ENCODE assay signal across 8 mouse cellular contexts in genomic region chr5:144356776-144357455, GRCm38 (mm10). TPM values are rescaled to one million over a fixed set of nuclear protein-coding genes. Genes with fewer than 3 reads are reported as not detected.
DNase-seq lines count a peak whose midpoint lies in the region; ATAC-seq and TF ChIP-seq lines count a peak whose summit lies in the region.

No protein-coding gene starts in this region.

- 9% methylated on average over 17 of the region's 17 CpGs for WGBS in heart, embryonic 15.5 days
- WGBS in liver, postnatal 0 days (ENCODE audit: insufficient replicate concordance): 12% methylated on average over 17 of the region's 17 CpGs

- ATAC-seq in heart, embryonic 15.5 days (replicated peaks; ENCODE audit: insufficient number of reproducible peaks, insufficient read depth, low FRiP score, low read depth): no peak
- ATAC-seq in liver, postnatal 0 days: no peak

- H3K79me2 ChIP-seq in C2C12 (ENCODE audit: control insufficient read depth, insufficient read depth): peaks cover 54% of the 10 kb centered on the region

- no peak for TF ChIP-seq EP300 in liver, postnatal 0 days (IDR thresholded peaks at IDR 0.05; ENCODE audit: low read depth)

- H3ac ChIP-seq in C2C12 (ENCODE audit: control insufficient read depth, insufficient read length, low read depth): peak overlapping the region; percentile 77

- no peaks in the 10 kb centered on the region for H3K36me3 ChIP-seq in C2C12 (ENCODE audit: control insufficient read depth, insufficient read depth)
- no peaks in the 10 kb centered on the region for H3K36me3 ChIP-seq in heart, embryonic 15.5 days
- no peaks in the 10 kb centered on the region for H3K36me3 ChIP-seq in liver, postnatal 0 days (replicated peaks; ENCODE audit: insufficient read depth, low read length)

- peak overlapping the region; percentile 49 for H3K4me3 ChIP-seq in C2C12 (ENCODE audit: insufficient read depth, poor library complexity, severe bottlenecking)
- H3K4me3 ChIP-seq in heart, embryonic 15.5 days: peak overlapping the region; percentile 64
- peak overlapping the region; percentile 62 for H3K4me3 ChIP-seq in liver, postnatal 0 days (ENCODE audit: low read depth, low read length)

- DNase-seq in embryo, embryonic 11 days: peak; percentile 29
- DNase-seq in embryo, embryonic 9.5 days (ENCODE audit: extremely low spot score): no peak
- DNase-seq in liver, postnatal 0 days: no peak
- DNase-seq in natural killer cell, adult 2 months (ENCODE audit: low spot score in 2 of 2): no peak
- DNase-seq in gastrocnemius, adult 18-20 months (ENCODE audit: low spot score): no peak
- no peak for DNase-seq in right cerebral cortex, adult 2 months (ENCODE audit: low spot score in 2 of 2)

- peak overlapping the region; percentile 74 for H3K4me2 ChIP-seq in heart, embryonic 15.5 days
- H3K4me2 ChIP-seq in liver, postnatal 0 days (ENCODE audit: low read depth, low read length): peak overlapping the region; percentile 72

- H3K79me3 ChIP-seq in C2C12 (ENCODE audit: low read depth): peaks cover 13% of the 10 kb centered on the region

- H3K9me3 ChIP-seq in heart, embryonic 15.5 days (replicated peaks): no peaks in the 10 kb centered on the region
- no peaks in the 10 kb centered on the region for H3K9me3 ChIP-seq in liver, postnatal 0 days (ENCODE audit: low read length)

- peak overlapping the region; percentile 86 for H3K27ac ChIP-seq in heart, embryonic 15.5 days
- H3K27ac ChIP-seq in liver, postnatal 0 days (ENCODE audit: low read depth): peak overlapping the region; percentile 94

- H3K4me1 ChIP-seq in heart, embryonic 15.5 days (replicated peaks): peaks cover 11% of the 10 kb centered on the region
- peaks cover 13% of the 10 kb centered on the region for H3K4me1 ChIP-seq in liver, postnatal 0 days (ENCODE audit: insufficient read depth)

- H3K9ac ChIP-seq in heart, embryonic 15.5 days: peak overlapping the region; percentile 67
- H3K9ac ChIP-seq in liver, postnatal 0 days (replicated peaks): peak overlapping the region; percentile 88

- no peaks in the 10 kb centered on the region for H3K27me3 ChIP-seq in C2C12 (ENCODE audit: control insufficient read depth, insufficient read depth, insufficient read length)
- H3K27me3 ChIP-seq in heart, embryonic 15.5 days: no peaks in the 10 kb centered on the region
- peaks cover 16% of the 10 kb centered on the region for H3K27me3 ChIP-seq in liver, postnatal 0 days (ENCODE audit: insufficient read depth, low read length)

- TF ChIP-seq CTCF in C2C12 (IDR thresholded peaks at IDR 0.05; ENCODE audit: control insufficient read depth, insufficient read depth, insufficient read length): no peak
- TF ChIP-seq CTCF in liver, postnatal 0 days (IDR thresholded peaks at IDR 0.05; ENCODE audit: low read depth): no peak

TF ChIP-seq in C2C12, 6 proteins besides CTCF, POLR2A, EP300 and RAD21:
- no peak for TF ChIP-seq CEBPB (IDR thresholded peaks at IDR 0.05; ENCODE audit: low read depth)
- no peak for TF ChIP-seq MYOG (IDR thresholded peaks at IDR 0.05; ENCODE audit: control insufficient read depth, extremely low read depth, insufficient read length)
- TF ChIP-seq FOSL1 (IDR thresholded peaks at IDR 0.05; ENCODE audit: insufficient read depth, low read length, poor library complexity, severe bottlenecking): no peak
- TF ChIP-seq USF1 (IDR thresholded peaks at IDR 0.05; ENCODE audit: low read depth): no peak

RNA-seq across cellular contexts. Expression of gene Baiap2l1, which starts 1.0 kb away (rescaled TPM):
- 18.9 TPM for polyA plus RNA-seq in C2C12 (2012; fragmentation: generic; extraction: Trizol)
- polyA plus RNA-seq in heart, embryonic 15.5 days (2015; fragmentation: Nextera tagmentation; extraction: Ambion mirVana): 10.8 and 11.4 TPM in 2 replicates
- polyA plus RNA-seq in liver, postnatal 0 days (2015; fragmentation: Nextera tagmentation; extraction: Ambion mirVana): 12.3 and 13.3 TPM in 2 replicates
- under 1 TPM; 0.37 to 0.52 TPM for total RNA-seq in gastrocnemius, adult 18-20 months (2021)
